Mouse (Mus musculus) hindbrain, embryonic 12.5 days (tissue): ENCODE data around the gene Grem2. TPM values are rescaled to one million over a fixed set of nuclear protein-coding genes. Genes with fewer than 3 reads are reported as not detected.

Experiments
- ATAC-seq: fragments of 200-750 bp; cut with Nextera tagmentation; 2 replicates; pipeline ENCODE4 v1.8.0; 2017; ENCODE audit warnings: moderate TSS enrichment; ENCODE audit not compliant: low FRiP score
- H3K27ac ChIP-seq: fragments of 300-500 bp; sonication (generic); 2 replicates; pipeline ENCODE4 v1.5.1; 2016; ENCODE audit warnings: mild to moderate bottlenecking
- H3K27me3 ChIP-seq: fragments of 300-500 bp; sonication (generic); 2 replicates; pipeline ENCODE4 v1.6.1; 2016; ENCODE audit warnings: mild to moderate bottlenecking
- H3K36me3 ChIP-seq: fragments of 300-500 bp; sonication (generic); 2 replicates; pipeline ENCODE4 v1.6.1; 2016; ENCODE audit warnings: mild to moderate bottlenecking
- H3K4me1 ChIP-seq: fragments of 300-500 bp; sonication (generic); 2 replicates; pipeline ENCODE4 v1.6.1; 2016
- H3K4me2 ChIP-seq: fragments of 300-500 bp; sonication (generic); replicated peaks from 2 replicates; pipeline ENCODE4 v1.6.1; 2016; ENCODE audit warnings: mild to moderate bottlenecking
- H3K4me3 ChIP-seq: fragments of 300-500 bp; sonication (generic); 2 replicates; pipeline ENCODE4 v1.5.1; 2016; ENCODE audit warnings: mild to moderate bottlenecking
- H3K9ac ChIP-seq: fragments of 300-500 bp; sonication (generic); 2 replicates; pipeline ENCODE4 v1.6.1; 2016; ENCODE audit warnings: mild to moderate bottlenecking, moderate library complexity
- H3K9me3 ChIP-seq: fragments of 300-500 bp; sonication (generic); replicated peaks from 2 replicates; pipeline ENCODE4 v1.6.1; 2016; ENCODE audit warnings: mild to moderate bottlenecking
- WGBS: fragments of 180-500 bp; shearing (Covaris S2); methylation state at CpG from one replicate; pipeline ENCODE4 v1.1.7; 2016; 5-methylcytosine and 5-hydroxymethylcytosine counted together
- polyA plus RNA-seq: library from polyadenylated mRNA; unstranded; fragments of >200 nt; fragmentation: Nextera tagmentation; extraction: Ambion mirVana; gene quantifications from 2 replicates; pipeline ENCODE4 v1.2.1, GENCODE M21; 2016

Gene Grem2
- polyA plus RNA-seq, 1 experiment from 2014 or later: 2.9 TPM

DNA sequence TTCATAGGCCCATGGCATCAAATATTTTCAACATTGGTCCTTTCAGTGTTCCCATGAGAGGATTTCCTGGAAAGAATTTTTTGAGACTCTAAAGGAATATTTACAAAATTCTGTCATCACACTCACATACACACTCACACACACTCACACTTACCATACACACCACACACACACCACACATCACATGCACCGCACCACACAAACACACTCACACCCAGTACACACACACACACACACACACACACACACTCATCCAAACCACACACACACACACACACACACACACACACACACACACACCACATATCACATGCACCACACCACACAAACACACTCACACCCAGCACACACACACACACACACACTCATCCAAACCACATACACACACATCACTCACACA lies 33.5 kb downstream of the Grem2 start:
- H3K4me1 ChIP-seq: no peaks in the 10 kb centered on the region
- H3K4me2 ChIP-seq: no peak overlapping the region
- H3K27me3 ChIP-seq: no peaks in the 10 kb centered on the region
- no peak for ATAC-seq
- no peaks in the 10 kb centered on the region for H3K9me3 ChIP-seq
- no peak overlapping the region for H3K27ac ChIP-seq
- H3K4me3 ChIP-seq: no peak overlapping the region
- WGBS: 100% methylated on average over 1 of the region's 1 CpGs
- no peak overlapping the region for H3K9ac ChIP-seq
- no peaks in the 10 kb centered on the region for H3K36me3 ChIP-seq

DNA sequence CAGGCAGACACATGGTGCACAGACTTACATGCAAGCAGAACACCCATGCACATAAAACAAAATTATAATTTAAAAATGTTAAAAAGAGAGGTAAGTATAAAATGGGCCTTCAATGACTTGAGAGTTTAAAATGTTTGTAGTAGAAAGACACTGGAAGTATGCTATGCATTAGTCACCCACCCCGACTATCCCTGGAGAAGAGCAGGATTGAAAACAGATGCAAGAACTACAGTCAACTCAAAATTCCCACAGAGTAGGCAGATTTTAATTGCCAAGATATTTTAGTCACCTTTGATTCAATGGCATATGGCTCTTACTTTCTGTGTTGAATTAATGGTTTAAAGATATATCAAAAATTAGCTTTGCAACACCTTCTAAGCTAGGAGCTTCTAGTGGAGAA lies 39.1 kb downstream of the Grem2 start:
- ATAC-seq: no peak
- no peaks in the 10 kb centered on the region for H3K27me3 ChIP-seq
- no peak overlapping the region for H3K4me2 ChIP-seq
- no peaks in the 10 kb centered on the region for H3K4me1 ChIP-seq
- WGBS: 76% methylated on average over 1 of the region's 1 CpGs
- no peak overlapping the region for H3K27ac ChIP-seq
- H3K36me3 ChIP-seq: no peaks in the 10 kb centered on the region
- no peaks in the 10 kb centered on the region for H3K9me3 ChIP-seq
- H3K9ac ChIP-seq: no peak overlapping the region
- H3K4me3 ChIP-seq: no peak overlapping the region

DNA sequence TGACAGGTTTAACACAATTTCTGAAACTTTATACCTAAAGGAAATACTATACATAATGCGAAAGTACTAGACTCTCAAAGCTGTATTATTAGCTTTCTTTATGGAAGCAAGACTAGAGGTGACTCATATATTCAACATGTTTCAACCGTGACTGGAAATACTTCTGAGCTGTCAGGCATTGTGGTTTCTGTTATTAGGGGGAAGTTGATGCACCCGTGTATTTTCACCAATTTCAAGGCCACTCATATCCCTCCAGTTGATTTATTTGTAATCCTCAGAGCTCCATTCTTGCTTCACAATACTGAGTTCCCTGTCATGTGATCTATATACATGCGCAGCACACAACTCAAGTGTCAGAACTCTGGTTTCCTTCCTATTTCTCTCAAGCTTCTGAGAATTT lies 46.4 kb downstream of the Grem2 start:
- Histone ChIP-seq H3K27me3 (no peaks in the 10 kb centered on the region), H3K36me3 (no peaks in the 10 kb centered on the region), H3K4me2 (no peak overlapping the region)

DNA sequence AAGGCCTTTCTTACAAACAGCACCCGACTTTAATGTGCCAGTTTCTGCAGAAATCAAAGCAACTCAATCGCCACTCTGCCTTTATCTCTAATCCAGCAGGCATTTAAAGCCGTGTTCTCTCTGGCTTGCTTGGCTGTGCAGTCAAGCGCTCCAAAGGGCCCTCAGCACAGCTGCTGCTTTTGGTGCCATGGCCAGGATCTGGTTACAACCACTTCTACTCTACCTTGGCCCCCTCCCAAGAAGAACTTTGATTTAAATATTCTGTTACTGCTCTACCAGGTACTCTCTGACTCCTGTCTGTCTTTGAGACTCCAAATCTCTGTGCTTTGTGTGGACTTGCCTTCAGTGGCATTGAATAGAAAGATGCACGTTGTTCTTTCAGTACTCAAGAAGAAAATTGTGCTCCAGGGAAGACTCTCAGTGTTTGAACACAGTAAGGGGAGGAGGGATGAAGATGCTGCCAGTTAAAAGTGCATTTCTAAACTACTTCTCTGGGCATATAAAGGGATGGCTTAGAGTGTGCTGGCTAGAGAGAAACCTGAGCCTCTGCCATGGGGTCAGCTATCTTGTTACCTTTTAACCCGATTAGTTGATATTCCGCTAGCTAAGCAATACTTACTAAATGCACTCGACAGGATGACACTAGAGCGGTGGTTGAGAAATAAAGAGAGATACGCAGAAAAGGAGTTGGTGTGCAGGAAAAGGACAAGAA lies 61.1 kb downstream of the Grem2 start:
- no peak for ATAC-seq
- H3K9ac ChIP-seq: no peak overlapping the region
- no peaks in the 10 kb centered on the region for H3K27me3 ChIP-seq
- no peaks in the 10 kb centered on the region for H3K9me3 ChIP-seq
- H3K36me3 ChIP-seq: no peaks in the 10 kb centered on the region
- H3K4me1 ChIP-seq: no peaks in the 10 kb centered on the region
- no peak overlapping the region for H3K27ac ChIP-seq
- WGBS: 75% methylated on average over 10 of the region's 10 CpGs
- no peak overlapping the region for H3K4me2 ChIP-seq
- H3K4me3 ChIP-seq: no peak overlapping the region

More for the DNA sequence above, 46.4 kb downstream of the Grem2 start:
- Histone ChIP-seq H3K9ac (no peak overlapping the region), H3K9me3 (no peaks in the 10 kb centered on the region), H3K4me3 (no peak overlapping the region), H3K27ac (no peak overlapping the region), H3K4me1 (no peaks in the 10 kb centered on the region)
- no peak for ATAC-seq
- WGBS: 91% methylated on average over 4 of the region's 4 CpGs

DNA sequence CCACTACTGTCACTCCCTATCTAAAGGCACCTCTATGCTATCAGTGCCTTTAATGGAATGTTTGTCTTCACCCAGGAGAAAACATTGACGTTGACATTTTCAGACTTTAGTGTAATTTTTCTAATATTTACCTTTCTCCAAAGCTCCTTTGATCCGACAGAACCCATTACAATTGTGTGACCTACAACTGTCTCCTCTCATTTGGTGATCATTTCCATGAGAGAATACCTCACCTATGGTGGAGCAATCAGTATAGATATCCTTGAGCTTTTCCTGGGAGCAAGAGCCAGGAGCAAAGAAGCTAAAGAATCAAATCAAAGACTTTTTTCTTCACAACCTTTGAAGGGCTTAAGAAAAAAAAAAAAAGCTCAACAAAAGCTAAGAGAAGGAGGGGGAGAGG lies 65.4 kb downstream of the Grem2 start:
- H3K4me2 ChIP-seq: no peak overlapping the region
- 83% methylated on average over 2 of the region's 2 CpGs for WGBS
- H3K9ac ChIP-seq: no peak overlapping the region
- no peaks in the 10 kb centered on the region for H3K27me3 ChIP-seq
- no peaks in the 10 kb centered on the region for H3K36me3 ChIP-seq
- H3K9me3 ChIP-seq: no peaks in the 10 kb centered on the region
- no peak overlapping the region for H3K4me3 ChIP-seq
- no peak for ATAC-seq
- no peaks in the 10 kb centered on the region for H3K4me1 ChIP-seq
- no peak overlapping the region for H3K27ac ChIP-seq

DNA sequence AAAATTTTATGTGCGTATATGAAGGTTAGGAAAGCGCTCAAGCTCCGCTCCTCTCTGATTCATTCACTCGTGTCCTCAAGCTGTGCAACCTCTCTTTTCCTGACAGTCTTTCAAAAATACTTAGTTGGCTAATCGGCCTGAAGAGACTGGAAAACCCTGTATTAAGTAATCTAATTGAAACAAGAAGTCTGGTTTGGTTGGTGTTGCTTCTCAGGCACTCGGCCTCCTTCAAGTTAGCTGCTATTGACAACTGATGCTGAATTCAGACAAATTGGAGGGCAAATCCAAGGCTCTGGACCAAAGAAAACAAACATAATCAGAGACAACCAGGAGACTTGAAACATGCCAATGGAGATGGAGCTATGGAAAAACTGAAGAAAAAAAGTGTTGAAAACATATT lies 76.8 kb downstream of the Grem2 start:
- no peak overlapping the region for H3K27ac ChIP-seq
- 84% methylated on average over 6 of the region's 6 CpGs for WGBS
- H3K9me3 ChIP-seq: no peaks in the 10 kb centered on the region
- H3K4me2 ChIP-seq: no peak overlapping the region
- no peaks in the 10 kb centered on the region for H3K27me3 ChIP-seq
- no peaks in the 10 kb centered on the region for H3K4me1 ChIP-seq
- no peak overlapping the region for H3K9ac ChIP-seq
- H3K4me3 ChIP-seq: no peak overlapping the region
- ATAC-seq: no peak
- no peaks in the 10 kb centered on the region for H3K36me3 ChIP-seq

DNA sequence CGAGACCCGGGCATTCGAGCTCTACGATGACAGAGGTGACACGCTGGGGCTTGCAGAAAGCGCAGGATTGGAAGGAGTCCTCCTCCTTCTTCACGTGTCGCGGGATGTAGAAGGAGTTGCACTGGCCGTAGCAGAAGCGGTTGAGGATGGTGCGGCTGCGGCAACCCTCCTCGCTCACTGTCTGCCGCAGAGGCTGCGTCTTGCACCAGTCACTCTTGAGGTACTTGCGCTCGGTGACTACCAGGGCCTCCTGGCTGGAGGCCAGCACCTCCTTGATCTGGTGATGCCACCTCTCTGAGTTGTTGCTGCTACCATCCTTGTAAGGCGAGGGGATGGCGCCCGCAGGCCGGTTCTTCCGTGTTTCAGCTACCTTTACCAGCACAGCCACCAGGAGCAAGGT lies 84.8 kb downstream of the Grem2 start:
- ATAC-seq: no peak
- Histone ChIP-seq H3K9me3 (no peaks in the 10 kb centered on the region), H3K27me3 (no peaks in the 10 kb centered on the region), H3K4me1 (no peaks in the 10 kb centered on the region), H3K27ac (no peak overlapping the region), H3K4me3 (no peak overlapping the region), H3K4me2 (no peak overlapping the region), H3K9ac (no peak overlapping the region), H3K36me3 (no peaks in the 10 kb centered on the region)
- 95% methylated on average over 23 of the region's 23 CpGs for WGBS

DNA sequence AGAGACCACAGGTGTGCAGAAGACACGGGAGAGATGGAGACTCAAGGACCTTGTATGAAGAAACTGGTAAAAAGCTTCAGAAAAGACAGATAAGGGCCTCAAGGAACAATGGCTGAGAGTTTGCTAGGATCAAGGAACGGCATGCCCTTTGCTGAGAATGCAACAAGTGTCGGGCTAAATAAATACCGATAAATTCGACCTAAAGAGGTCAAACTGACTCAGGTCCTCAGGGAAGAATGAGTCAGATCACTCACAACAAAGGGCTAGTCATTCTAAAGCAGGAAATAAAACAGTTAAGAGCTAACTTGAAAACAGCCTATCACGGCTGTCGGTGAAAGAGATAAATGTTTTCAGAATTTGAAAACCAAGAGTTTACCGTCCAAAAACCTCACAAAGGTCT lies 95.1 kb downstream of the Grem2 start:
- H3K9me3 ChIP-seq: no peaks in the 10 kb centered on the region
- no peak overlapping the region for H3K27ac ChIP-seq
- H3K4me1 ChIP-seq: no peaks in the 10 kb centered on the region
- no peak overlapping the region for H3K9ac ChIP-seq
- no peak for ATAC-seq
- no peak overlapping the region for H3K4me2 ChIP-seq
- no peak overlapping the region for H3K4me3 ChIP-seq
- H3K36me3 ChIP-seq: 0 out of 2 replicates have a peak, but pooled peaks cover 1% of the 10 kb centered on the region
- no peaks in the 10 kb centered on the region for H3K27me3 ChIP-seq
- WGBS: 48% methylated on average over 8 of the region's 8 CpGs

DNA sequence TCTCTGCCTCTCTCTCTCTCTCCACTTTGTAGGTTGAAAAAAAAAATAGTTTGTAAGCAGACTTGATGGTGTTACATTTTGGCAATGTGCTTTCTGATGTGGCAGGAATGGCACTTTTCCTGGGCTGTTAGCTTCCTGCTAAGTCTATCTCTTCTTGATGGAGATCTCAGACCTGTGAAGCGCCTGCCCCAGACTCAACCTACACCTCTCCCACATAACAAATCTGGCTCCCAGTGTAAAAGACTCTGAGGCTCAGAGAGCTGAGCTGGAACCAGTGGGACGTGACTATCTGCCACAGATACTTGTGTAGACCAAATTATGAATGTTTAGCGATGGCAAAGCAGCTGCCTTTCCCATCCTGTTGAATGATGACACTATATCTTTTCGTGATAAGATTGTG lies 109.8 kb downstream of the Grem2 start:
- no peak overlapping the region for H3K9ac ChIP-seq
- no peaks in the 10 kb centered on the region for H3K36me3 ChIP-seq
- H3K4me3 ChIP-seq: no peak overlapping the region
- WGBS: 90% methylated on average over 4 of the region's 4 CpGs
- no peaks in the 10 kb centered on the region for H3K9me3 ChIP-seq
- no peaks in the 10 kb centered on the region for H3K27me3 ChIP-seq
- H3K27ac ChIP-seq: no peak overlapping the region
- no peak for ATAC-seq
- no peaks in the 10 kb centered on the region for H3K4me1 ChIP-seq
- no peak overlapping the region for H3K4me2 ChIP-seq

DNA sequence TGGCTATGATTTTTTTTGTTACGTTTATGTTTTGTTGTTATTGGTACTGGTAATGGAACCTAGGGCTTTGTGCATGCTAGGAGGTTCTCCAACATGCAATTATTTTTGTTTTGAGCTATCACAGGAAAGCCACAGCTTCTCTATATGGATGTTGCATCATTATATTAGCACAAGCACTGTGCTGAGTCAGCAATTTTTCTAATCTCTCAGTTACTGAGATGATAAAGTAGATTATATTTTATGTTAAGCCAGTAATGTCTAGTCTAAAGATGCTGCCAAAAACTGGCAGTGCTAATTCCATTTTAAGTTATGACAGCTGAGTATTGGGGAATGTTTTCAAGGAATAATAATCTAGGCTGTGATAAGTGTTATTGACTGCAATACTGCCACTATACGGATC lies 133.0 kb downstream of the Grem2 start:
- Histone ChIP-seq H3K36me3 (no peaks in the 10 kb centered on the region), H3K4me1 (no peaks in the 10 kb centered on the region), H3K4me3 (no peak overlapping the region), H3K9me3 (no peaks in the 10 kb centered on the region), H3K4me2 (no peak overlapping the region), H3K27ac (no peak overlapping the region), H3K9ac (no peak overlapping the region), H3K27me3 (no peaks in the 10 kb centered on the region)
- WGBS: 96% methylated on average over 2 of the region's 2 CpGs
- no peak for ATAC-seq
